Mouse (Mus musculus): ENCODE measurements around the gene Kcnk15.
A peak's percentile ranks its signal among the peaks of the same experiment; 100 is the strongest.

Kcnk15 gene

DNA sequence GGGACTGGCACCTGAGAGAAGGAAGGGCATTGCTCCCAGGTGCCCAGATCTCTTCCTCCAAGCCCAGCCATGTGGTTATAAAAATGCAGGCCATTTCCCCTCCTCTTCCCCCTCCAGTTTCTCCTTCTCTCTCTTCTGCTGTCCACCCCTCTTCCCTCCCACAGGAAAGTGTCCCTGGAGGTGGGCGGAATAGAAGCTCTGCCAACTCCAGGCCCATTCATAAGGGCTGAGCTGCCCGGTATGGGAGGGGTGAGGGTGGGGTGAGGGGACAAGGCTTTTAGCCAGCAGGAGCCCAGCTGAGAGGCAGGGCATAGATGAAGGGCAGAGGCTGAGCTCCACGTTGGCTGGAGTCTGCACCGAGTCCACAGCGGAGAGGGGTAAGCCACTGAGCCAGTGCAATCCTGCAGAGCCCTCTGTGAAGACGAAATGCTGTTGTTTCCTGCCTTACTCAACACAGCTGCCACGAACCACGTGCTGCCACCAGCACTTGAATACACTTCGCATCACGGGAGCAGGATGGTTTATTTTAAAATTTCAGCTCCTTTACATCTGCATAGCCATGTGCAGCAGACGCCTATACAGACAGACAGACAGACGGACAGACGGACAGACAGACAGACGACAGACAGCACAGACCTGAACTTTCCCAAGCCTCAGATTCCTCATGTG lies 23.5 kb downstream of the Kcnk15 start:
- DNase-seq: no peak

DNA sequence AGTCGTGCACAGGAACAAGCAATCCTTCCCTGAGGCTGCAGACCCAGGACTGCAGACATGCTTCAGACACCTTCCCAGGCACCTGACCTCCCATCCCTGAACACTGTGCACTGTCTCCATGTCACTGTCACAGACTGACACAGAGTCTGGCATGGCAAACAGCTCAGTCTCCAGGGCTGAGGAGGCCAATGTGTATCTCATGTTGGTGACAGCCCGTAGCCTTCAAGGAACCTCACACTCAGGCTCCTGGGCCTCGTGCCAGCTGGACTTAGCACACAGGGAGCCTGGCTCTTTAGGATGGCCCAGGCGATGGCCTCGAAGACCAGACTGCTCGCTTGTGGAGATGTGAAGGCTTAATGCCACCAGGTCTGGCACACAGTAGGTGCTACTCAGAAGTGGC lies 27.4 kb downstream of the Kcnk15 start:
- DNase-seq: no peak

- DNase-seq: no peak
Observed at GRCm38 (mm10) chr2:163882859-163883652, 29.6 kb downstream of the Kcnk15 start.

- DNase-seq: peak; percentile 16
Observed at GRCm38 (mm10) chr2:163889411-163889810, 36.0 kb downstream of the Kcnk15 start.

DNA sequence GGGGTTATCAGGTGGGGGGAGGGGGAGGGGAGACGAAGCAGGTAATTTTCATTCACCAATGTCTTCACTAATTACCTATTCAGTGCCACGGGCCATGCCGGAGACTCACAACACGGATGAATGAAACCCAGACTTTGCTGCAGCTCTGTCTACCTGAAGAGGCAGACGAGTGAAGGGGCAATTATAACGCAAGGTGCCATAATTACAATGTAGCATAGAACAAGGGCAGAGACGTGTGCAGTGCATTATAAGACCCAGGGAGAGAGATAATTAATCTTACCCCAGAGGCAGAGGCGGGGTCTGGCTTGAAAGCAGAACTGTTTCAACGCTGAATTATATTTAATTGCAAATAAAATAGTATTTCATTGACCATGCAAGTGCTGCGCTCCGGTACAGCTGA lies 37.1 kb downstream of the Kcnk15 start:
- DNase-seq: no peak

GRCm38 (mm10) chr2:163891271-163891670 lies 37.8 kb downstream of the Kcnk15 start:
- DNase-seq: no peak

DNA sequence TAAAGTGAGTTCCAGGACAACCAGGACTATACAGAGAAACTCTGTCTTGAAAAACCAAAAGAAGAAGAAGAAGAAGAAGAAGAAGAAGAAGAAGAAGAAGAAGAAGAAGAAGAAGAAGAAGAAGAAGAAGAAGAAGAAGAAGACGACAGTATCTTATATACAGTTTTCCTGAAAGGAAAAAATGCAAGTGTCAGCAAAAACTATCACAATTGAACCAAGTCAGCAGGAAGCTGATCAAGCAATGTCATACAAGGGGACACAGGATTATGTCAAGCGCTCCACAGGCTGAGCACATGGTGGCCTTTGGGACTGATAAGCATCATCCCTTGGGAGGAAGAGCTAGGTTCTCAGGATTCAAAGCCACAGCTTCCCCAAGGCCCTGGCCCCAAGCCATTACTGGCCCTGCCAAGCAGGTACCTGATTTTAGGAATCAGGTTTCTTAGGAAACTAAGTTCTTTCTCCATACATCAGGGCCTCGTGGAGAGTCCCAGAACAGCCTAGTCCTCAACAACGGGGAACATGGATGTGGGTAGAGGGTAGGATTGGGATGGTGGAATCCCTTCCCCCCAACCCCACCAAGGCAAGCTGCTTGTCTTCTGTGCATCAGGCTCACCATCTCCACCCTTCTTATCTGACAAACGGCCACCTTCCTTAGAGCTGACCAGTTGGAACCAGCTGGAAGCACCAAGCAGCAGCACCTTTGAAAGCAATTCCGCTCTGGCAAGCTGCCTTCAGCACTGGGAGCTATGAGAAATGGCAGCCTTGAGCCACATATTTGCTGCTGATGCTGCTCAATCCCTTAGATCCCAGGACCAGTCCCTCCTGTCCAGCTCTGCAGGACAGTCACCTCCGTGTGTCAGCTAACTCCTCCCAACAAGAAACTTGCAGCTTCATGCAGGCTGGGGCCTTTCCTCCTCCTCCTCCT lies 40.3 kb downstream of the Kcnk15 start:
- no peak for DNase-seq

- DNase-seq: peak; percentile 7
Observed at GRCm38 (mm10) chr2:163895156-163895555, 41.7 kb downstream of the Kcnk15 start.

DNA sequence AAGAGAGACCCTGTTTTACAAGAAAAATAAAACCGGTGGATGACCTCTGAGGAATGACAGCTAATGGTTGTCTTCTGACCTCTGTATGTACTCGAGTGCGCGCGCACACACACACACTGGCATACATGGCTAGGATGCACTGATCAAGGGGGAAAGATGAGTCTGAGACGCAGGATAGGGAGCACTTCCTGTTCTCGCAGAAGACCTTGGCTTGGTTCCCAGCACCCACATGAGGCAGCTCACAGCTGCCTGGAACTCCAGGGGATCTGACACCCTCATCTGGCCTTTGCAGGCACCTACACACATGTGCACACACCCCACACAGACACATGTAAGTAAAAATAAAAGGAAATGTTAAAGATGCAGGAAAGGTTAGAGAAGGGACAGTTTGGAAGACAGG lies 43.6 kb downstream of the Kcnk15 start:
- DNase-seq: no peak

GRCm38 (mm10) chr2:163897988-163898535 lies 44.6 kb downstream of the Kcnk15 start:
- DNase-seq: no peak

GRCm38 (mm10) chr2:163899910-163900411 lies 46.5 kb downstream of the Kcnk15 start:
- DNase-seq: peak; percentile 20

- DNase-seq: no peak
Observed at GRCm38 (mm10) chr2:163901043-163901442, 47.6 kb downstream of the Kcnk15 start.

DNA sequence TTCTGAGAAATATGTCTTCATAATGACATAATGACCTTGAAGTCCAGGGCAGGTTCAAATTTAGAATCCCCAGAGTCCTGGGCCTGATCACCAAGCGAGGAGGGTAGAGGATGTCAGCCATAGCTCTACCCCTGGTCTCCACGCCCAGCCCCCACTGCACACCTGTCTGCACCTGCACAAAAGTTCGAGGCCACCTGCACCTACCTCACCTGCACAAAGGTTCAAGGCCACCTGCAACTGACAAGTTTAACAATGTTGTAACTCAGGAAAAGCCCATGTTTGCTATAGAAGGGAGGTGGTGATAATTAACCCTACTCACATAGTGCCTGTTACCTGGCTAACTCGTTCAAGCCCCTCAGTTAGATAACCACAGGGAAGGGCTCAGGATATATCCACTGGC lies 49.0 kb downstream of the Kcnk15 start:
- DNase-seq: no peak

DNA sequence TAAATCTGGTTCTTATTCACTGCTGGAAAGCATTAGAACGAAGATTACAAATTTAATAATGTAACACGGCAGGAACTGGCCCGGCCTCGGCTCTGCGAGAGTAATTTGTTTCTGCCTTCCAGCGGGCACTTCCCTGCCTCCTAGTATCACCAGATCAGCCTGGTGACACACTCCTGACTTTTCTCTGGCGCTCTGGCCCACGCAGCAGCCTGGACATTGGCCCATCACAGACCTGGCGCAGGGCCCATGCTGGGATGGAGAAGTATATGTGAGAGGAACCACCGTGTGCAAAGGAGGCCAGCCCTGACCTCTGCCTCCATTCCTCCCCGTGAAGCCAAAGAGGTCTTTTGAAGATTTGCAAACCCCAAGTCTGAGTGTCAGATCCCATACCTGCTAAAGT lies 50.0 kb downstream of the Kcnk15 start:
- DNase-seq: no peak

DNA sequence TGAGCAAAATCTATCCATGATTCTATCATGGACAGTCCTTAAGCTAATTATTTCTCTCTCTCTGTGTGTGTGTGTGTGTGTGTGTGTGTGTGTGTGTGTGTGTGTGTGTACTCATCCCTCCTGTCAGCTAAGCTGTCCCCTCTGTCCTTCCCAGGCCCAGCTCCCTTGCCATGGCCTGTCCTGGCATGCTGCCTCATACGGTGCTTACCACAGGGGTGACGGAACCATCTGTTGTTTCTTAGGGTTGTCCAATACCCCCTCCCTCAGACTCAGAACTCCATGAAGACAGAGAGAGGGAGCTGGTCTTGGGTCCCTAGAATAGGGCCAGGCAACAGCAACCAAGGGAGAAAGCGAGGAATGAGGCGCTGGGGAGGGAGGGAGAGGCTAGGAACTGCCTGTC lies 50.9 kb downstream of the Kcnk15 start:
- DNase-seq: no peak

DNA sequence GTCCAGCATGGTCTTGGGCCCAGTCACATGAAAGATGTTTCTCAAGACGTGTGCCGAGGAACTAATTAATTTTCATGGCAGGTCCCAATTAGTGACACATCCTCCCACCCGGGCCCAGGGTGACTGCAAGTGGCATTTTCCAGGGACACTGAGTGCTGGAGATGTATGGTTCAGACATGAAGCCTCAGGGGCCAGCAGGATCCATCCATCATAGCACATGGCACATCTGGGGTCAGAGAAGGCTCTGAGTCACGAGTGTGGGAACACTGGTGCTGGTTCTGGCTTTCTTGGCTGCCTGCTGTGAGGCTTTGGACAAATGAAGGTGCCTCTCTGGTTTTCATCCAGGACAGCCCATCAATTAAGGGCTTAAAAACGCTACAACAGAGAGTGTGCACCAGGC lies 53.7 kb downstream of the Kcnk15 start:
- no peak for DNase-seq

Data from thymus, postnatal 14 days (tissue).